Mouse (Mus musculus) myocyte (in vitro differentiated cells): Measurements from ENCODE around the gene Cblc. TPM values are rescaled to one million over a fixed set of nuclear protein-coding genes. Genes with fewer than 3 reads are reported as not detected.

Experiments
- H3K27me3 ChIP-seq: one replicate; pipeline ENCODE4 v1.6.1; 2011; ENCODE audit not compliant: control insufficient read depth, insufficient read depth, insufficient read length
- H3K36me3 ChIP-seq: one replicate; pipeline ENCODE4 v1.6.1; 2011; ENCODE audit not compliant: control insufficient read depth, insufficient read depth
- H3K4me2 ChIP-seq: one replicate; pipeline ENCODE4 v1.6.1; 2011; ENCODE audit warnings: low read depth, control low read depth
- H3K4me3 ChIP-seq: one replicate; pipeline ENCODE4 v1.5.1; 2011; ENCODE audit warnings: mild to moderate bottlenecking, control low read depth, moderate library complexity
- H3K79me2 ChIP-seq: one replicate; pipeline ENCODE4 v1.6.1; 2011; ENCODE audit not compliant: control insufficient read depth, insufficient read depth
- H3ac ChIP-seq: one replicate; pipeline ENCODE4 v1.6.1; 2011; ENCODE audit not compliant: control insufficient read depth, insufficient read length
- CEBPB ChIP-seq: IDR thresholded peaks from 2 replicates; pipeline ENCODE4 v1.6.1; 2011; ENCODE audit warnings: mild to moderate bottlenecking, moderate library complexity; ENCODE audit not compliant: poor library complexity, insufficient read depth, severe bottlenecking
- E2F4 ChIP-seq: IDR thresholded peaks from one replicate; pipeline ENCODE4 v1.6.1; 2011; ENCODE audit warnings: mild to moderate bottlenecking, control low read depth, moderate library complexity; ENCODE audit not compliant: insufficient read depth
- MAX ChIP-seq: IDR thresholded peaks from one replicate; pipeline ENCODE4 v1.6.1; 2011; ENCODE audit warnings: low read depth, mild to moderate bottlenecking, control low read depth
- MYOD1 ChIP-seq, 3 experiments: IDR thresholded peaks; one replicate each; pipeline ENCODE4 v1.6.1; 2011; ENCODE audit warnings: control low read depth in 2 of 3, low read depth in 2 of 3, mild to moderate bottlenecking in 2 of 3, moderate library complexity in 1 of 3; ENCODE audit not compliant: insufficient read length in 2 of 3, control insufficient read depth in 1 of 3
- MYOG ChIP-seq, 3 experiments: IDR thresholded peaks; one replicate each; pipeline ENCODE4 v1.6.1; 2011; ENCODE audit warnings: control low read depth in 2 of 3, low read depth in 2 of 3, mild to moderate bottlenecking in 2 of 3; ENCODE audit not compliant: insufficient read length in 2 of 3, control insufficient read depth in 1 of 3, insufficient read depth in 1 of 3
- POLR2A ChIP-seq: IDR thresholded peaks from one replicate; pipeline ENCODE4 v1.6.1; 2011; ENCODE audit warnings: low read depth, mild to moderate bottlenecking, control low read depth, moderate library complexity; ENCODE audit not compliant: insufficient read length
- POLR2AphosphoS2 ChIP-seq: IDR thresholded peaks from one replicate; pipeline ENCODE4 v1.6.1; 2011; ENCODE audit warnings: low read depth, control low read depth; ENCODE audit not compliant: insufficient read length
- REST ChIP-seq: IDR thresholded peaks from one replicate; pipeline ENCODE4 v1.6.1; 2011; ENCODE audit warnings: mild to moderate bottlenecking, control low read depth, moderate library complexity; ENCODE audit not compliant: insufficient read depth, insufficient read length
- SRF ChIP-seq: IDR thresholded peaks from one replicate; pipeline ENCODE4 v1.6.1; 2011; ENCODE audit warnings: low read depth; ENCODE audit not compliant: control insufficient read depth, insufficient read length
- TCF12 ChIP-seq: IDR thresholded peaks from one replicate; pipeline ENCODE4 v1.6.1; 2011; ENCODE audit warnings: mild to moderate bottlenecking, control low read depth; ENCODE audit not compliant: poor library complexity, insufficient read depth, severe bottlenecking
- TCF3 ChIP-seq: IDR thresholded peaks from one replicate; pipeline ENCODE4 v1.6.1; 2011; ENCODE audit warnings: low read depth, control low read depth; ENCODE audit not compliant: insufficient read length
- USF1 ChIP-seq: IDR thresholded peaks from one replicate; pipeline ENCODE4 v1.6.1; 2011; ENCODE audit warnings: low read depth, mild to moderate bottlenecking, control low read depth, moderate library complexity
- polyA plus RNA-seq: library from polyadenylated mRNA; unstranded; fragments of >200 nt; fragmentation: generic; extraction: Trizol; gene quantifications from one replicate; pipeline ENCODE4 v1.2.1, GENCODE M21; 2012; ENCODE audit warnings: missing spikeins

The Cblc gene
- polyA plus RNA-seq, 1 experiment, result 0.90 TPM

- Histone ChIP-seq H3K4me2 (peak overlapping the region; percentile 92), H3K36me3 (no peaks in the 10 kb centered on the region), H3ac (no peak overlapping the region), H3K4me3 (peak overlapping the region; percentile 56), H3K79me2 (peaks cover 12% of the 10 kb centered on the region), H3K27me3 (no peaks in the 10 kb centered on the region)
- TF ChIP-seq CEBPB (no peak), MAX (no peak), POLR2A (peak; percentile 49), TCF12 (peak; percentile 97), MYOG (IDR thresholded peaks at IDR 0.05; ENCODE audit: control insufficient read depth in 1 of 3, insufficient read depth in 1 of 3, insufficient read length in 2 of 3, low read depth in 2 of 3) (peak; percentile 98 to 99 (median 98)), E2F4 (no peak), MYOD1 (IDR thresholded peaks at IDR 0.05; ENCODE audit: control insufficient read depth in 1 of 3, insufficient read length in 2 of 3, low read depth in 2 of 3) (peak; percentile 75 to 98 (median 97)), POLR2AphosphoS2 (peak; percentile 19), USF1 (no peak), SRF (peak; percentile 12), TCF3 (peak; percentile 88), REST (no peak)
Observed at GRCm38 (mm10) chr7:19817382-19818105, 20.9 kb upstream of the Cblc start.

GRCm38 (mm10) chr7:19816224-19816771 lies 19.7 kb upstream of the Cblc start:
- TF ChIP-seq POLR2A (peak; percentile 62), CEBPB (no peak), MYOD1 (IDR thresholded peaks at IDR 0.05; ENCODE audit: control insufficient read depth in 1 of 3, insufficient read length in 2 of 3, low read depth in 2 of 3) (peak in 1 of 3 experiments; percentile 40), TCF12 (no peak), REST (no peak), SRF (no peak), MAX (no peak), TCF3 (peak; percentile 22), USF1 (no peak), E2F4 (no peak), POLR2AphosphoS2 (peak; percentile 88), MYOG (IDR thresholded peaks at IDR 0.05; ENCODE audit: control insufficient read depth in 1 of 3, insufficient read depth in 1 of 3, insufficient read length in 2 of 3, low read depth in 2 of 3) (peak in 1 of 3 experiments; percentile 38)
- Histone ChIP-seq H3K36me3 (no peaks in the 10 kb centered on the region), H3ac (no peak overlapping the region), H3K79me2 (peaks cover 3% of the 10 kb centered on the region), H3K27me3 (no peaks in the 10 kb centered on the region), H3K4me3 (peak overlapping the region; percentile 56), H3K4me2 (peak overlapping the region; percentile 93)

- Histone ChIP-seq H3K27me3 (no peaks in the 10 kb centered on the region), H3K79me2 (peaks cover 3% of the 10 kb centered on the region), H3K4me3 (peak overlapping the region; percentile 56), H3K4me2 (peak overlapping the region; percentile 93), H3K36me3 (no peaks in the 10 kb centered on the region), H3ac (no peak overlapping the region)
- TF ChIP-seq MAX (no peak), TCF12 (no peak), MYOG (IDR thresholded peaks at IDR 0.05; ENCODE audit: control insufficient read depth in 1 of 3, insufficient read depth in 1 of 3, insufficient read length in 2 of 3, low read depth in 2 of 3) (no peak), TCF3 (no peak), MYOD1 (IDR thresholded peaks at IDR 0.05; ENCODE audit: control insufficient read depth in 1 of 3, insufficient read length in 2 of 3, low read depth in 2 of 3) (no peak), SRF (no peak), E2F4 (no peak)
Observed at GRCm38 (mm10) chr7:19815296-19816223, 19.0 kb upstream of the Cblc start.

- TF ChIP-seq E2F4 (no peak), TCF12 (no peak), POLR2A (no peak), REST (no peak), MYOD1 (IDR thresholded peaks at IDR 0.05; ENCODE audit: control insufficient read depth in 1 of 3, insufficient read length in 2 of 3, low read depth in 2 of 3) (no peak), USF1 (no peak), MAX (no peak), CEBPB (no peak), MYOG (IDR thresholded peaks at IDR 0.05; ENCODE audit: control insufficient read depth in 1 of 3, insufficient read depth in 1 of 3, insufficient read length in 2 of 3, low read depth in 2 of 3) (no peak), POLR2AphosphoS2 (no peak), SRF (no peak), TCF3 (no peak)
- H3K27me3 ChIP-seq, result no peaks in the 10 kb centered on the region
- peaks cover 3% of the 10 kb centered on the region for H3K79me2 ChIP-seq
- no peak overlapping the region for H3K4me3 ChIP-seq
- H3K36me3 ChIP-seq, result no peaks in the 10 kb centered on the region
- H3K4me2 ChIP-seq, result no peak overlapping the region
- no peak overlapping the region for H3ac ChIP-seq
Observed at GRCm38 (mm10) chr7:19813579-19814122, 17.0 kb upstream of the Cblc start.
